Mouse (Mus musculus) lung, postnatal 36 days (tissue): ENCODE data around the gene Nckap1.
A peak's percentile ranks its signal among the peaks of the same experiment; 100 is the strongest.
"Not testable (repeated sequence)": the region's sequence is repeated elsewhere in the genome, so short reads cannot be mapped to it uniquely, and the experiment has no call there.

Experiments
- DNase-seq: peaks from one replicate; pipeline ENCODE4 v3.0.0; 2022; ENCODE audit warnings: mixed read lengths

Gene Nckap1

DNA sequence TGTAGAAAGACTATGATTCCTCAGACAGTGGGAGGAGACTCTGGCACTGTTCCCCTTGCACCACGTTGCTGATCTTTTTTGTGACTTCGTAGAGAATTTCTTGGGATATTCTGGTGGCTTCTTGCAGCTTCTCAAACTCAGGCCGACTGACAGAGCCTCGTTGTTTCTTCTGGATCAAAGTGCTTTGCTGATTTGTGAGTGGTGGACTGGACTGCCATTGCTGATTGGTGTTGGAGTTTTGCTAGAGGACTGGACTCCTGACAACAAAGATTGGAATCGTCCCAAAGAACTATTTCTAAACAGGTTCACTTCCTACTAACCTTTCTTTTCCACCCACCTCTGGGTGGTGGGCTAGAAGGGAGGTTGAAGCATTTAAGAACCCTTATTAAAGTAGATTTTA is 21.5 kb downstream of the Nckap1 start:
- DNase-seq: no peak

GRCm38 (mm10) chr2:80554442-80554841 is 26.7 kb downstream of the Nckap1 start:
- DNase-seq: no peak

DNA sequence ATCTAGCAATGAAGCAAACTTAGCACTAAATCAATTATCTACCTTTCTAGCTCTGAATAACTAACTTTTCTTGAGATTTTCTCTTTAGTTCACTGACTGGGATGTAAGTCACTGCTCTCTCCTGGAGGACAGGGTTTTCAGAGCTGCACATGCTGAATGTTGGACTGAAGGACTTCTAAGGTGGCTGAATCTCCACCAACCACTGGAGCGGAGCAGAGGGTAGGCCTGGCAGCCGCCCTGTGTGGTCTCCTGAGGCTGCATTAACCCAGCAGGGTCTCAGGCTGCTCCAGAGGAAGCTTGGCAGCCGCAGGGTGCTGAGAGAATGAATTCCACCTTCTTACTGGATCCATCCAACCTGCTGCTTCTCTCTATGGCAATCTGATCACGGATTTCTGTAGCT is 31.5 kb downstream of the Nckap1 start:
- no peak for DNase-seq

DNA sequence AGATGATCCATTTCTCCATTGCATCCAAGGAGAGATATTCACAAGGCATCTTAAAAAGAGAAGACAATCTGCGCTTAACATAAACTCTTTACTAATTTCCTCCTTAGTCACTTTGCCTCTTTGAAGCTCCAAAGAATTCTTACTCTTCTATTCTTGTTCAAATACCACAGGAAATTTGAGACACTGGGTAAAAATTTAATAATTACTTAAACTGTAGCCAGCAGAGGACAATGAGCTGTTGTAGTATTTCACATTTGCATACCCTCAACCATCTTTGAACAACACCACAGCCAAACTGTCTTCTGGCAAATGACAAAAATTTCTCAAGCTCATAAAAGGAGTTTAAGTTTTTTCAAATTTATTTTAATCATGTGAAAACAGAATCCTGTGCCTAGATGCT is 33.3 kb downstream of the Nckap1 start:
- DNase-seq: no peak

- no peak for DNase-seq
Observed at GRCm38 (mm10) chr2:80542801-80543200, 38.4 kb downstream of the Nckap1 start.

DNA sequence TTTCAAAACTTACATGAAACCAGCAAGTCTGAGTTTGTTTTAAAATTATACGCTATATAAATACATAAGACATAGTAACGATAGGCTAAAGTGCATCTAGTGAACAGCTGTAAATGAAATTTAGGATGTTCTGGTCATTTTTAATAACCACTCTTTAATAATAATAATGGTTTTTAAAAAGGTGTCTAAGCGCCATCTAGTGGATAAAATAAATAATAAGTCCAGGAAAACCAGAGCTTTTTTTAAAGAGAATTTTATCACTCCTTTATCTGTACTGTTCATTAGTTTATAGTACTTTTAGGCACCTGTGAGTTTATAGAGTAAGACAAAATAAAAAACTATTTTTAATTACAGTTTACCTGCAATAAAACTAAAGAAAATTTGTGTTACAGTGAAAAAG is 44.0 kb downstream of the Nckap1 start:
- no peak for DNase-seq

DNA sequence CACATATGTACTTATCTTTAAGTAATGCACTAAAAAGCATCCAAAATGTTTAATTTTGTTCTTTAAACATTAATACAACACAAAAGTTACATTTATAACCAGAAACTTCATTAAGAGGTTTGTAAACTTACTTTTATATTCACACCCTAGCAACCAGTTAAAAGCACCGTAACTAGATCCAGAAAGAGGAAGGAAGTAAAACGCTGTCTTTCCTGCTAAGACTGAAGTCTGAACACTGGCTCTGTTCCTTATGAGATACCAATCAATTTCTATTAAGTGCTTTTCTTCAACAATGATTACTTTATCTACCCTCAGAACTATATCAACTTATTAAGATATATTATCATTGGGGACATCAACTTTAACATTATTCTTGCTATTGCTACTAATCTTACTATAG is 44.6 kb downstream of the Nckap1 start:
- no peak for DNase-seq

- DNase-seq: peak; percentile 21
Observed at GRCm38 (mm10) chr2:80524275-80524674, 56.9 kb downstream of the Nckap1 start.

GRCm38 (mm10) chr2:80506051-80506802 is 75.0 kb downstream of the Nckap1 start:
- DNase-seq: no peak

GRCm38 (mm10) chr2:80502132-80502531 is 79.0 kb downstream of the Nckap1 start:
- DNase-seq: no peak

- not testable (repeated sequence) for DNase-seq
Observed at GRCm38 (mm10) chr2:80495304-80495703, 85.9 kb downstream of the Nckap1 start.

DNA sequence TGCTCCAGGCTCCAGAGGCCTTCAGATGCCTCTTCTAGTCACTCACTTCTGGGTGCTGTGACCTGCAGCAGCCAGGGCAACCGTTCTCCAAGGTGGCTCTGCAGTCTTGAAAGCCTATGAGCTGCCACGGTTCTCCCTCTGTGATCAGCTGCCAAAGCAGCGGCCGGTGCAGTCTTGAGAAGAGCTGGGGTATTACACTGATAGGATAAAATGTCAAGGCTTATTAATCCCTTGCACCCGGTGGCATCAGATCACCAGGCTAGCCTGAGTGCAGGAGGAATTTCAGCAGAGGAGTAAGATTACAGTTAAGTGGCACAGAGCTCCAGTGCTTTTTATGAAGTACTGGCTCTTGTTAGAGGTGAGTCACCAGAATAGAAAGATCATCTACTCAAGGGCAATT is 94.3 kb downstream of the Nckap1 start:
- no peak for DNase-seq

DNA sequence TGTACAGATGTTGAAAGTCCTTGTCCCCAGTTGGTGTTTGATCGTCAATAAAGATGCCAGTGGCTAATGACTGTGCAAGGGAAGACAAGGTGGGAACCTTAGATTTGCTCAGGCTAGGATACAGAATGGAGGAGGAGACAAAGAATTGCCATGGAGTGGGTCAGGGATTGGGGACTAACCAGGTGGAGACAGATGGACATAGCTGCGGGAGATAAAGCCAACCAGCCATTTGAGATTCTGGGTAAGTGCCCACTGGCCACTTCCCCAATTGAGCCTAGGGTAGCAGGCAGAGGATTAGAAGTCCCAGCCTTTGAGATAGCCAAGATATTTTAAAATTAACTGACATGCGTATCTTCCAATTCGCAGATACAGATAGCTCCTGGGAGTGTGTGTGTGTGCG is 96.2 kb downstream of the Nckap1 start:
- DNase-seq: no peak

DNA sequence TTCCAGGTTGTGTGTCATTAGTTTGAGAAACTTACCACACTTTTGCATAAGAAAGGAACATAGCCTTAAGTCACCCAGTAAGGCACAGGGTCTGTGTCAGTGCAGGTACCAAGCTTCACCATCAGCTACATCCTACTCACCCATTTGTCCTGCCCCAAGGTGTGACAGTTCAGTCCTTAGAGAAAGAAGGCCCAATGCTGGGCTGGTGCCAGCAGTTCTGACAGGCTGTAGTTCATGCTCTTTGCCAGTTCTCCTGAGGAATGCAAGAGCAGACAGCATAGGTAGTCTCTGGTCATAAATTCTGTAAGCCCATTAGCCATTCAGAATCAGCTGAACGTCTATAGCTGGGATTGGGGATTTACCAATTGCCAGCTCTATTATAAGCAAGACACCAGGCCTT is 105.3 kb downstream of the Nckap1 start:
- no peak for DNase-seq

DNA sequence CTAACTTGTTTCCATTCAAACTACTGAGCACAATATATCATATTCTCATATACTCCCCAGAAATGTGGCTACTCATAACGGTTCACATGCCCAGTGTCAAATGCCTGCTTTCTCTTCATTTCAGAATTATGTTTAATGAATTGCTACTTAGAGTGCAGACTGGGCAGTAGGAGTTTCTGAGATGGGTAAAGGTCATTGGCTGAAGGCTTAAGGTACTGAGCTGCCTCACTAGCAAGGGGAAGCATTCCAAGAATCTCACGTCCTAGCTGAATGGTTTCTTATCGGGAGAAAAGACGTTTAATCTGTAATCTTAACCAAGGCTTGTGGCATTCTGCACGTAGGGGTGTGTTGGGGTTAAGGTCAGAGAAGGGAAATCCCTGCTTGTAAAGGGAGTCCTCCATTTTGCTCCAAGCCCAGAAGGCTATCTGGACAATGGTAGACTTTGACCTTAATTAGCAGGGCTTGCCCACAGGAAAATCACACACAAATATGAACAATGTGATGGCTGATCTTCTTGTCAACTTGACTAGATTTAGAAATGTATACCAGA is 106.9 kb downstream of the Nckap1 start:
- DNase-seq: no peak

- no peak for DNase-seq
Observed at GRCm38 (mm10) chr2:80465991-80466821, 115.0 kb downstream of the Nckap1 start.

GRCm38 (mm10) chr2:80461827-80462226 is 119.4 kb downstream of the Nckap1 start:
- no peak for DNase-seq
